Mouse (Mus musculus) ES-E14 (cell line): ENCODE measurements around the gene H2-Ob.

Experiments used
- CHD2 ChIP-seq: IDR thresholded peaks from 2 replicates; pipeline ENCODE4 v1.6.1; 2014; ENCODE audit warnings: mild to moderate bottlenecking, low read depth, low read length, inconsistent platforms
- MAFK ChIP-seq: IDR thresholded peaks from 2 replicates; pipeline ENCODE4 v1.6.1; 2014; ENCODE audit warnings: mild to moderate bottlenecking, low read depth, low read length, inconsistent platforms; ENCODE audit not compliant: insufficient read depth
- ZC3H11A ChIP-seq: IDR thresholded peaks from 2 replicates; pipeline ENCODE4 v1.6.1; 2012; ENCODE audit warnings: low read depth, mild to moderate bottlenecking, inconsistent platforms, low read length, borderline replicate concordance

GRCm38 (mm10) chr17:34300691-34301566 lies 62.2 kb downstream of the H2-Ob start:
- TF ChIP-seq CHD2 (no peak), ZC3H11A (no peak), MAFK (no peak)
